Mouse (Mus musculus): Measurements from ENCODE around the gene Acta2.
A peak's percentile ranks its signal among the peaks of the same experiment; 100 is the strongest.

Gene Acta2

GRCm38 (mm10) chr19:34192008-34192963 lies 63.1 kb downstream of the Acta2 start, which contains the start of gene Stambpl1:
Gene Stambpl1, plus strand, starts transcription at chr19:34192229.
- peak; percentile 71 for DNase-seq (ENCODE audit: low spot score)

- DNase-seq (ENCODE audit: low spot score) = no peak
Measured at GRCm38 (mm10) chr19:34191645-34192007, 63.8 kb downstream of the Acta2 start.
